Mouse (Mus musculus) forebrain, embryonic 13.5 days (tissue): ENCODE measurements at regions not wholly inside any gene's neighbourhood (a gene's known extent, or its start where the extent isn't known, plus 50 kb on each side); places are given as distances from the start of the nearest gene placed in this dataset.
A peak's percentile ranks its signal among the peaks of the same experiment; 100 is the strongest.

Experiments
- ATAC-seq: fragments of 200-750 bp; cut with Nextera tagmentation; 2 replicates; pipeline ENCODE4 v1.8.0; 2017
- H3K27ac ChIP-seq: fragments of 300-500 bp; sonication (generic); 2 replicates; pipeline ENCODE4 v1.5.1; 2015; ENCODE audit warnings: inconsistent platforms, mild to moderate bottlenecking, moderate library complexity
- H3K27me3 ChIP-seq: fragments of 300-500 bp; sonication (generic); 2 replicates; pipeline ENCODE4 v1.6.1; 2015; ENCODE audit warnings: mild to moderate bottlenecking, inconsistent platforms
- H3K36me3 ChIP-seq: fragments of 300-500 bp; sonication (generic); 2 replicates; pipeline ENCODE4 v1.6.1; 2015; ENCODE audit warnings: mild to moderate bottlenecking, inconsistent platforms; ENCODE audit not compliant: poor library complexity, severe bottlenecking
- H3K4me1 ChIP-seq: fragments of 300-500 bp; sonication (generic); 2 replicates; pipeline ENCODE4 v1.6.1; 2015; ENCODE audit warnings: inconsistent platforms
- H3K4me2 ChIP-seq: fragments of 300-500 bp; sonication (generic); 2 replicates; pipeline ENCODE4 v1.6.1; 2015; ENCODE audit warnings: inconsistent platforms, mild to moderate bottlenecking, moderate library complexity
- H3K4me3 ChIP-seq: fragments of 300-500 bp; sonication (generic); 2 replicates; pipeline ENCODE4 v1.5.1; 2015; ENCODE audit warnings: mild to moderate bottlenecking, inconsistent platforms
- H3K9ac ChIP-seq: fragments of 300-500 bp; sonication (generic); 2 replicates; pipeline ENCODE4 v1.6.1; 2015; ENCODE audit warnings: mild to moderate bottlenecking, inconsistent platforms
- H3K9me3 ChIP-seq: fragments of 300-500 bp; sonication (generic); replicated peaks from 2 replicates; pipeline ENCODE4 v1.6.1; 2016; ENCODE audit warnings: inconsistent platforms
- WGBS: fragments of 180-500 bp; shearing (Covaris S2); methylation state at CpG from one replicate; pipeline ENCODE4 v1.1.7; 2015; 5-methylcytosine and 5-hydroxymethylcytosine counted together

DNA sequence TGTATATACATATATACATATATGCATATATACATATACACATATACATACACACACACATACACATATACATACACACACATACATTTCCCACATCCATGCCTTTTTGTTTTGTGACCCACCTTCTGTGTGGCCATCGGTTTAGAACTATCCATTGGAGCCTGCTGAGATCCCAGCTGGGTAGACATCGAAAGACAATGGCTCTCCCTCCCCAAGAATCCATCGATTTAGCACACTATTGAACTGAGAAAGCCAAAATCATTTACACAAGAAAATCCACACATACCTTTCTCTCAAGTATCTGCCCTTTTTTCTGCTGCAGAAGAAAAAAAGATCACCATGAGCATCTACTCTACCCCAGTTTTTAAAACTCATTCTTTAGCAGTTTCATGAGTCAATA, 182.8 kb downstream of the Gsdmc2 start:
- ATAC-seq = no peak
- no peaks in the 10 kb centered on the region for H3K27me3 ChIP-seq
- 68% methylated on average over 3 of the region's 3 CpGs for WGBS
- no peak overlapping the region for H3K9ac ChIP-seq
- no peaks in the 10 kb centered on the region for H3K4me1 ChIP-seq
- H3K4me2 ChIP-seq = no peak overlapping the region
- H3K27ac ChIP-seq = no peak overlapping the region
- H3K36me3 ChIP-seq = no peaks in the 10 kb centered on the region
- no peaks in the 10 kb centered on the region for H3K9me3 ChIP-seq
- no peak overlapping the region for H3K4me3 ChIP-seq

GRCm38 (mm10) chr15:63658031-63658521, 186.9 kb downstream of the Gsdmc2 start:
- Histone ChIP-seq H3K27ac (no peak overlapping the region), H3K4me2 (no peak overlapping the region), H3K27me3 (no peaks in the 10 kb centered on the region), H3K9me3 (no peaks in the 10 kb centered on the region), H3K9ac (no peak overlapping the region), H3K4me3 (no peak overlapping the region), H3K36me3 (no peaks in the 10 kb centered on the region), H3K4me1 (no peaks in the 10 kb centered on the region)
- ATAC-seq = no peak
- 85% methylated on average over 9 of the region's 9 CpGs for WGBS

- H3K4me2 ChIP-seq = no peak overlapping the region
- WGBS = 41% methylated on average over 11 of the region's 11 CpGs
- no peak overlapping the region for H3K4me3 ChIP-seq
- H3K27me3 ChIP-seq = no peaks in the 10 kb centered on the region
- no peaks in the 10 kb centered on the region for H3K36me3 ChIP-seq
- H3K27ac ChIP-seq = no peak overlapping the region
- H3K9me3 ChIP-seq = no peaks in the 10 kb centered on the region
- ATAC-seq = peak; percentile 71
- no peak overlapping the region for H3K9ac ChIP-seq
- peaks cover 12% of the 10 kb centered on the region for H3K4me1 ChIP-seq
These were observed 192.6 kb downstream of the Gsdmc2 start for GRCm38 (mm10) chr15:63652216-63652961.

- no peak overlapping the region for H3K4me3 ChIP-seq
- no peak overlapping the region for H3K27ac ChIP-seq
- H3K4me1 ChIP-seq = peaks cover 12% of the 10 kb centered on the region
- no peaks in the 10 kb centered on the region for H3K9me3 ChIP-seq
- H3K9ac ChIP-seq = no peak overlapping the region
- H3K4me2 ChIP-seq = no peak overlapping the region
- H3K27me3 ChIP-seq = no peaks in the 10 kb centered on the region
- ATAC-seq = 0 out of 2 replicates have a peak, but pooled peaks have one; percentile 51
- WGBS = 53% methylated on average over 7 of the region's 7 CpGs
- H3K36me3 ChIP-seq = no peaks in the 10 kb centered on the region
These were observed 193.9 kb downstream of the Gsdmc2 start for GRCm38 (mm10) chr15:63651120-63651519.

- WGBS = 91% methylated on average over 12 of the region's 12 CpGs
- ATAC-seq = no peak
- Histone ChIP-seq H3K9me3 (no peaks in the 10 kb centered on the region), H3K4me2 (no peak overlapping the region), H3K4me3 (no peak overlapping the region), H3K27me3 (no peaks in the 10 kb centered on the region), H3K27ac (no peak overlapping the region), H3K9ac (no peak overlapping the region), H3K36me3 (no peaks in the 10 kb centered on the region), H3K4me1 (peaks cover 12% of the 10 kb centered on the region)
These were observed 196.6 kb downstream of the Gsdmc2 start for GRCm38 (mm10) chr15:63648142-63648989.

DNA sequence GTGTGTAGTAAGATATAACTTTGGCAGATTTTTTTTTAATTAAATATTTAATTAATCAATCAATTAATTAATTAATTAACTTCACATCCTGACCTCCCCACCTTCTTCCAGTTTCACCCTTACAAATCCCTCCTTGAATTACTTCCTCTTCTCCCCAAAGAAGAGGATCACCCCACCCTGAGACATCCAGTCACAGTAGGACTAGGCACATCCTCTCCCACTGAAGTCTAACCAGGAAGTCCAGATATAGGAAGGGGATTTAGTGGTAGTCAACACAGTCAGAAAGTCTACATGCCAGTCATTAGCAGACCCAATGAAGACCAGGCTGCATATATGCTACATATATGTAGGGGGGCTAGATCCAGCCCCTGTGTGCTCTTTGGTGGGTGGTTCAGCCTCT, 220.2 kb downstream of the Gsdmc2 start:
- H3K27ac ChIP-seq = no peak overlapping the region
- H3K4me3 ChIP-seq = no peak overlapping the region
- H3K9me3 ChIP-seq = no peaks in the 10 kb centered on the region
- H3K4me1 ChIP-seq = peaks cover 9% of the 10 kb centered on the region
- H3K36me3 ChIP-seq = no peaks in the 10 kb centered on the region
- no peak overlapping the region for H3K4me2 ChIP-seq
- H3K27me3 ChIP-seq = no peaks in the 10 kb centered on the region
- no peak overlapping the region for H3K9ac ChIP-seq
- ATAC-seq = no peak

- H3K4me1 ChIP-seq = peaks cover 9% of the 10 kb centered on the region
- H3K27ac ChIP-seq = no peak overlapping the region
- H3K4me2 ChIP-seq = no peak overlapping the region
- H3K27me3 ChIP-seq = no peaks in the 10 kb centered on the region
- no peak overlapping the region for H3K4me3 ChIP-seq
- 14% methylated on average over 2 of the region's 2 CpGs for WGBS
- H3K36me3 ChIP-seq = no peaks in the 10 kb centered on the region
- H3K9me3 ChIP-seq = no peaks in the 10 kb centered on the region
- no peak overlapping the region for H3K9ac ChIP-seq
- peak; percentile 63 for ATAC-seq
These were observed 220.7 kb downstream of the Gsdmc2 start for GRCm38 (mm10) chr15:63624249-63624648.

DNA sequence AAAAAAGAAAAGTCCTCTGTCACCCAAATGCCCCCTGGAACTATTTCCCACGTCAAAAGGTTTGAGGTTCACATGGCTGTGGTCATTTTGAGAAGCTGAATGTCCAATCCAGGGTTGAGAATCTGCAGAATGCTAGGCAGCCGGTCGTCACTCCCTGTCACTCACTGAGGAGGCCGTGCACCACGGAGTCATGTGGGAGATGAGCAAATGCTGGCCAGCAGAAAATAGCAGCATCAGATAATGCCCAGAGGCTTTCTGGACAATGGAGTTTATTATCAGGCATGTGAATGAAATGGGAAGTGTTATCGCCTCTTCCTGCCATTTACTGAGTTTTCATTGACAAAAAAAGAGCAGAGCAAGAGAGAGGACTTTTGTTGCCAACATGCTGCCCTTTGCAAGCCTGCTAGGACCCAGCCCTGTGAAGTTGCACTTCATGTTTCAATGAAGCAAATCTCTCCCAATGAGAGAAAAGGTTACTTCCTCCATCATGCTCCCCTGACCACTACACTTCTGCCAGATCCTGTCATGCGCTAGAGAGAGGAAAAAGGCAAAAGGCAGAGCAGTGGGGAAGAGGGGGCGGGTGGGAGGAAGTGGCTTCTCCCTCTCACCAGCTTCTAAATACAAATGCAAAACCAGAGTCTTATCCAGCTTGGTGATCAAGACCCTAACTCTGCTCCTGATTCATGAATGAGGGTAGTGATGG, 228.3 kb downstream of the Gsdmc2 start:
- no peaks in the 10 kb centered on the region for H3K9me3 ChIP-seq
- no peaks in the 10 kb centered on the region for H3K4me1 ChIP-seq
- ATAC-seq = no peak
- no peak overlapping the region for H3K4me3 ChIP-seq
- 73% methylated on average over 8 of the region's 8 CpGs for WGBS
- H3K9ac ChIP-seq = no peak overlapping the region
- no peaks in the 10 kb centered on the region for H3K36me3 ChIP-seq
- no peak overlapping the region for H3K4me2 ChIP-seq
- H3K27ac ChIP-seq = no peak overlapping the region
- H3K27me3 ChIP-seq = no peaks in the 10 kb centered on the region

GRCm38 (mm10) chr15:63614191-63614590, 230.8 kb downstream of the Gsdmc2 start:
- Histone ChIP-seq H3K36me3 (no peaks in the 10 kb centered on the region), H3K27ac (no peak overlapping the region), H3K27me3 (no peaks in the 10 kb centered on the region), H3K9ac (no peak overlapping the region), H3K4me2 (no peak overlapping the region), H3K4me1 (no peaks in the 10 kb centered on the region), H3K4me3 (no peak overlapping the region), H3K9me3 (no peaks in the 10 kb centered on the region)
- ATAC-seq = no peak
- WGBS = 99% methylated on average over 2 of the region's 2 CpGs

DNA sequence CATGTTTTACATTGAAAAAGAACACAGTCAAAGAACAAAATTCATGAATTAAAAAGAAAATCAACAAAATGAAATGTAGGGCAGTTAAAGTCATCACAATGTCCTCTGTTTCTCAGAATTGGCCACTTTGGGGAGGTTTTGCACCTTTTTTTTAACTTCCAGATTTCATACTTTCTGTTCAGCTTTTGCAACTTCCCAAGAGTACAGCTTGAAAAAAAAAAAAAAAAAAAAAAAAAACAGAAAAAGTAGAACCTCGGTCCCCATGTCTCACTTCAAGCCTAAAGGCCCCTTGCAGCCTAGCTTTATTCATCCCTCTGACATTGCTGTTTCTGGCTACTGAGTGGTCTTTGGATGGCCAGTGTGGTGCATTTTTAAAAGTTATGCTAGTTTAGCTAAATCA, 231.9 kb downstream of the Gsdmc2 start:
- Histone ChIP-seq H3K9ac (no peak overlapping the region), H3K9me3 (no peaks in the 10 kb centered on the region), H3K36me3 (no peaks in the 10 kb centered on the region), H3K4me1 (no peaks in the 10 kb centered on the region), H3K4me3 (no peak overlapping the region), H3K27ac (no peak overlapping the region), H3K27me3 (no peaks in the 10 kb centered on the region), H3K4me2 (no peak overlapping the region)
- 81% methylated on average over 1 of the region's 1 CpGs for WGBS
- no peak for ATAC-seq

GRCm38 (mm10) chr15:63611161-63611560, 233.8 kb downstream of the Gsdmc2 start:
- ATAC-seq = no peak
- Histone ChIP-seq H3K27me3 (no peaks in the 10 kb centered on the region), H3K27ac (no peak overlapping the region), H3K9ac (no peak overlapping the region), H3K4me2 (no peak overlapping the region), H3K36me3 (no peaks in the 10 kb centered on the region), H3K4me3 (no peak overlapping the region), H3K4me1 (no peaks in the 10 kb centered on the region), H3K9me3 (no peaks in the 10 kb centered on the region)
- WGBS = 57% methylated on average over 3 of the region's 3 CpGs

DNA sequence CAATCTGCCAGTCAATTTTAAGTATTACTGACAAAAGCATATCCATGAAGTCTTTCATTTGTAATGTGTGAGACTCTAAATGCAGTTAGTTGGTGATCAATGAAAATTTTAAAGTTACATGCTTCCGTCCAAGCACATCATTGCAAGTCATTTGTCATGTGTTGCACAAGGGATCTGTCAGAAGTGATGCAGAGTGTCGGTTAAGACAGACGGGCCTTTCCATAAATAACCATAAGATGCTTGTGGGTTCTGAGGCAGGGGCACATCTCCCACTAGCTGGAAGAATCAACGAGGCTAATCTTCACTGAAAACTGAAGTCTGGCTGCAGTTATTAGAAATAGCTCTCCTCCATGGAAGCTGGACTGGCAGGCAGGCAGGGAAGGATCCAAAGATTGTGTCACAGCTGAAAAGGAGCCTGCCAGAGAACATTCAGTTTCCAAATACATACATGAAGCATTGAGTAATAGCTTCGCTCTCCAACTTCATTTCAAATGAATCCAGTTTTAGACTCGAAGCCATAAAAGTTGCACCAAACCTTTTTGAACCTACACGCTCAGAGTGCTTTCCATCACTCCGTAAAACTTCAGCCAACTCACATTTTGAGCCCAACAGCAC, 241.8 kb downstream of the Gsdmc2 start:
- Histone ChIP-seq H3K9me3 (no peaks in the 10 kb centered on the region), H3K4me3 (no peak overlapping the region), H3K9ac (no peak overlapping the region), H3K4me2 (no peak overlapping the region), H3K27ac (no peak overlapping the region), H3K4me1 (no peaks in the 10 kb centered on the region), H3K27me3 (no peaks in the 10 kb centered on the region), H3K36me3 (no peaks in the 10 kb centered on the region)
- 89% methylated on average over 8 of the region's 8 CpGs for WGBS
- ATAC-seq = no peak
